Mouse (Mus musculus): ENCODE data around the gene Pla1a.

DNA sequence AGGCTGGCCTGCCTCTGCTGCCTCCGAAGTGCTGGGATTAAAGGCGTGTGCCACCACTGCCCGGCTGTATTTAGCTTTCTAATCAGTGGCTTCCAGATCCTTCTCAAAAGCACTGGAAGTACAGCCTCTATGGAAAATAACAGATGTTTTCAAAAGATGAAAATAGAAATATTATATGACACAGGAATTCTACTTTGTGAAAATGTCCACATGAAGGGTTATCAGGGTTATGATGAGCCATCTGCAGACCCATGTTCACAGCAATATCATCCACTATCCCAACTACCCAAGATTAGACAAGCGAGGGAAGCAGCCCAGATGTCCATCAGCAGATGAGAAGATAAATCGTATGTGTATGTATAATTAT, 39.5 kb upstream of the Pla1a start:
- TF ChIP-seq CTCF (IDR thresholded peaks at IDR 0.05; ENCODE audit: low read depth) (no peak), EP300 (optimal IDR thresholded peaks at IDR 0.05) (no peak)
